Mouse (Mus musculus): ENCODE measurements around the gene Mgp. TPM values are rescaled to one million over a fixed set of nuclear protein-coding genes. Genes with fewer than 3 reads are reported as not detected.
A peak's percentile ranks its signal among the peaks of the same experiment; 100 is the strongest.

Gene Mgp
- polyA plus RNA-seq, 1 experiment, result not detected

GRCm38 (mm10) chr6:136850267-136850666, 25.4 kb downstream of the Mgp start:
- Histone ChIP-seq H3K4me3 (ENCODE audit: insufficient read depth, low read depth, low read length) (no peak overlapping the region), H3K4me1 (ENCODE audit: control insufficient read depth, insufficient read depth, low read length) (peaks cover 4% of the 10 kb centered on the region; the same call in 1 of the 2 replicates)
- 85% methylated on average over 6 of the region's 6 CpGs for WGBS

DNA sequence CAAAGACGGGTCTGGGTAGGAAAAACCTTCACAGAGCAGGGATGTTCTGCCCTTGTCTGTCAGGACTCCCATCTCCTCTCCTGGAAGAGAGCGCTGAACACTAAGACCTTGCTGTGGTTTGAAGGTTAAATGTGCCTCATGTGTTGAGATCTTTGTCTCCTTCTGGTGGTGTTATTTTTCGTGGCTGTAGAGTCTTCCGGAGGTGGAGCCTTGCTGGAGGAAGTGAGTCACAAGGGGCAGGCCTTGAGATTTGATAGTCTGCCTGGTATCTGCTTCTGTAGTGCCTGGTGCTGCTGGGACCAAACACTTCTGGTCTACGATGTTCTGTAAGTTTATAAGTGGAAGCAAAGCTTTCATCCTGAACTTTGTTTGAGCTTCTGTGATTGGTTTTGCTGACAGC, 26.7 kb downstream of the Mgp start:
- Histone ChIP-seq H3K4me3 (ENCODE audit: insufficient read depth, low read depth, low read length) (no peak overlapping the region), H3K4me1 (ENCODE audit: control insufficient read depth, insufficient read depth, low read length) (peaks cover 4% of the 10 kb centered on the region; the same call in 1 of the 2 replicates), H3K27ac (ENCODE audit: insufficient read depth, low read depth, low read length) (no peak overlapping the region)
- TF ChIP-seq POLR2A (IDR thresholded peaks at IDR 0.05; ENCODE audit: insufficient read depth, low read depth, low read length), result no peak
- WGBS, result 90% methylated on average over 5 of the region's 5 CpGs

More at GRCm38 (mm10) chr6:136850267-136850666, 25.4 kb downstream of the Mgp start:
- no peak overlapping the region for H3K27ac ChIP-seq (ENCODE audit: insufficient read depth, low read depth, low read length)
- TF ChIP-seq CTCF (IDR thresholded peaks at IDR 0.05; ENCODE audit: insufficient read depth, low read depth, low read length) (no peak), POLR2A (IDR thresholded peaks at IDR 0.05; ENCODE audit: insufficient read depth, low read depth, low read length) (no peak)

DNA sequence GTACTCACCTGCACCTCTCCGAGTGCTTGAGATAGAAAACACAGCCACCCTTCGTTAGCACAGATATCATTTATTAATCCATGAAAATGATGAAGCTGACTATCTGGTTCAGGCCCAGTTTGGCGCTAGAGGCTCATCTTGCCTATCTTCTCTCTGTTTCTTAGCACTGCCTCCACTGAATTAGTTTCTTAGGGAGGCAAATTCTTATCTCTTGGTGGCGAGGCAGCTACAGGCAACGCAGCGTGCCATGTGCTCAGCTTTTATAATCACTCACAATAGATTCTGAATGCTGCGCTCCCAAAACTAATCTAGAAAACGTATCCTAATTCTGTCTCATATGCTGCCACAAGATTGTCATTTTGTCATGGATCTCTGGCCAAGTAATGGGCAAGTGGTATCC, 27.2 kb downstream of the Mgp start:
- H3K4me3 ChIP-seq (ENCODE audit: insufficient read depth, low read depth, low read length), result no peak overlapping the region
- H3K4me1 ChIP-seq (ENCODE audit: control insufficient read depth, insufficient read depth, low read length), result peaks cover 4% of the 10 kb centered on the region; the same call in 1 of the 2 replicates
- 90% methylated on average over 8 of the region's 8 CpGs for WGBS

DNA sequence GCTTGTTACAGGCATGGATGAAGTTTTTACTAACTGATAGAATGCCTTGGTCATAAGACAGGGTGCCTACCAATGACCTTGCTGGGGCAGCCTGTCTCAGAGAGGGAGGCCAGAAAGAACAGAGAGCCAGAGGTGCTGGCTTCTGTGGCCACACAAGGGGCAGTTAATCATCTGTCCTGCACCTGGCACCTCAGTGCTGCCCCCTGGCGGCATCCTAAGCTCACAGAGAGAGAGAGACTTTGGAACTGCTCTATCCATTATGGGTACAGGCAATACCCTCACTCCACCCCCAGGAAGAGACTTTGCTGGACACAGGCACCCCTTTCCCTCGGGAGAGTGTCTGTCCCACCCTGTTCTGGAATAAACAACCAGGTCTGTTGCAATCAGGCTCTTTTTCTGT, 27.8 kb downstream of the Mgp start:
- WGBS, result 28% methylated on average over 2 of the region's 2 CpGs
- no peak overlapping the region for H3K4me3 ChIP-seq (ENCODE audit: insufficient read depth, low read depth, low read length)
- H3K4me1 ChIP-seq (ENCODE audit: control insufficient read depth, insufficient read depth, low read length), result peaks cover 2% of the 10 kb centered on the region; the same call in 1 of the 2 replicates
- TF ChIP-seq CTCF (IDR thresholded peaks at IDR 0.05; ENCODE audit: insufficient read depth, low read depth, low read length) (peak; percentile 35; the same call in 1 of the 2 replicates), POLR2A (IDR thresholded peaks at IDR 0.05; ENCODE audit: insufficient read depth, low read depth, low read length) (no peak)
- H3K27ac ChIP-seq (ENCODE audit: insufficient read depth, low read depth, low read length), result no peak overlapping the region

More for the DNA sequence above, 27.2 kb downstream of the Mgp start:
- no peak overlapping the region for H3K27ac ChIP-seq (ENCODE audit: insufficient read depth, low read depth, low read length)
- no peak for TF ChIP-seq POLR2A (IDR thresholded peaks at IDR 0.05; ENCODE audit: insufficient read depth, low read depth, low read length)

GRCm38 (mm10) chr6:136847267-136847666, 28.4 kb downstream of the Mgp start:
- WGBS, result 94% methylated on average over 3 of the region's 3 CpGs
- H3K4me1 ChIP-seq (ENCODE audit: control insufficient read depth, insufficient read depth, low read length), result no peaks in the 10 kb centered on the region
- no peak overlapping the region for H3K4me3 ChIP-seq (ENCODE audit: insufficient read depth, low read depth, low read length)
- TF ChIP-seq CTCF (IDR thresholded peaks at IDR 0.05; ENCODE audit: insufficient read depth, low read depth, low read length) (no peak), POLR2A (IDR thresholded peaks at IDR 0.05; ENCODE audit: insufficient read depth, low read depth, low read length) (no peak)
- H3K27ac ChIP-seq (ENCODE audit: insufficient read depth, low read depth, low read length), result no peak overlapping the region

- 68% methylated on average over 5 of the region's 5 CpGs for WGBS
- H3K27ac ChIP-seq (ENCODE audit: insufficient read depth, low read depth, low read length), result no peak overlapping the region
- no peaks in the 10 kb centered on the region for H3K4me1 ChIP-seq (ENCODE audit: control insufficient read depth, insufficient read depth, low read length)
- H3K4me3 ChIP-seq (ENCODE audit: insufficient read depth, low read depth, low read length), result no peak overlapping the region
- TF ChIP-seq CTCF (IDR thresholded peaks at IDR 0.05; ENCODE audit: insufficient read depth, low read depth, low read length) (no peak), POLR2A (IDR thresholded peaks at IDR 0.05; ENCODE audit: insufficient read depth, low read depth, low read length) (no peak)
These were observed 29.7 kb downstream of the Mgp start for GRCm38 (mm10) chr6:136845706-136846480.

GRCm38 (mm10) chr6:136844903-136845302, 30.7 kb downstream of the Mgp start:
- TF ChIP-seq POLR2A (IDR thresholded peaks at IDR 0.05; ENCODE audit: insufficient read depth, low read depth, low read length) (no peak), CTCF (IDR thresholded peaks at IDR 0.05; ENCODE audit: insufficient read depth, low read depth, low read length) (no peak)
- 38% methylated on average over 2 of the region's 2 CpGs for WGBS
- no peak overlapping the region for H3K4me3 ChIP-seq (ENCODE audit: insufficient read depth, low read depth, low read length)
- H3K4me1 ChIP-seq (ENCODE audit: control insufficient read depth, insufficient read depth, low read length), result no peaks in the 10 kb centered on the region
- H3K27ac ChIP-seq (ENCODE audit: insufficient read depth, low read depth, low read length), result no peak overlapping the region

DNA sequence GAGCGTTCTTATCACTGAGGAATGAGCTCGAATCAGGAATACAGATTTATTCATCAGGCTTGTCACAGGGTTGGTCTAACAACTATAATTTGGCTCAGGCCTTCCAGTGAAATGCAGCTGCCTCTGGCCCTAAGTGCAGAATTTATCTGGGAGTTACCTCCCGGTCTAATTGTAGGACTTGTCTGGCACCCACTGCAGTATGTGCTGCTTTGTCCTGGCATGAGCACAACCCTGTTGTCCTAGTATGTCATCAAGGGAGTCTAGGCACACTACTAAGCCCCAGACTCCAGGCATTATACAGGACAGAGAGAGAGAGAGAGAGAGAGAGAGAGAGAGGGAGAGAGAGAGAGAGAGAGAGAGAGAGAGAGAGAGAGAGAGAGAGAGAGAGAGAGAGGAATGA, 38.3 kb downstream of the Mgp start:
- Histone ChIP-seq H3K4me3 (ENCODE audit: insufficient read depth, low read depth, low read length) (no peak overlapping the region), H3K4me1 (ENCODE audit: control insufficient read depth, insufficient read depth, low read length) (0 out of 2 replicates have a peak, but pooled peaks cover 3% of the 10 kb centered on the region), H3K27ac (ENCODE audit: insufficient read depth, low read depth, low read length) (no peak overlapping the region)
- 38% methylated on average over 3 of the region's 3 CpGs for WGBS
- TF ChIP-seq POLR2A (IDR thresholded peaks at IDR 0.05; ENCODE audit: insufficient read depth, low read depth, low read length), result no peak
- no peak for TF ChIP-seq CTCF (IDR thresholded peaks at IDR 0.05; ENCODE audit: insufficient read depth, low read depth, low read length)

- WGBS, result 58% methylated on average over 4 of the region's 4 CpGs
- Histone ChIP-seq H3K27ac (ENCODE audit: insufficient read depth, low read depth, low read length) (0 out of 2 replicates have a peak within 1 kb of the TSS, but pooled peaks have one; percentile 24), H3K4me3 (ENCODE audit: insufficient read depth, low read depth, low read length) (0 out of 2 replicates have a peak within 1 kb of the TSS, but pooled peaks have one; percentile 23), H3K4me1 (ENCODE audit: control insufficient read depth, insufficient read depth, low read length) (0 out of 2 replicates have a peak, but pooled peaks cover 3% of the 10 kb centered on the region)
- TF ChIP-seq POLR2A (IDR thresholded peaks at IDR 0.05; ENCODE audit: insufficient read depth, low read depth, low read length) (no peak), CTCF (IDR thresholded peaks at IDR 0.05; ENCODE audit: insufficient read depth, low read depth, low read length) (no peak)
These were observed 40.3 kb downstream of the Mgp start, which contains the start of gene Smco3 for GRCm38 (mm10) chr6:136835352-136835751. Gene Smco3, minus strand, starts transcription at chr6:136835452.
